Mouse (Mus musculus) adrenal gland, postnatal 25 days (tissue): ENCODE measurements around the gene Cul3. TPM values are rescaled to one million over a fixed set of nuclear protein-coding genes. Genes with fewer than 3 reads are reported as not detected.
A peak's percentile ranks its signal among the peaks of the same experiment; 100 is the strongest.

Experiments
- DNase-seq: peaks from one replicate; pipeline ENCODE4 v3.0.0; 2021; ENCODE audit warnings: mixed read lengths
- total RNA-seq: library from RNA; stranded (reverse); gene quantifications from 2 replicates; pipeline ENCODE4 v1.2.3, GENCODE M21; 2021

The Cul3 gene
- total RNA-seq, 1 experiment from 2014 or later = 135 TPM

DNA sequence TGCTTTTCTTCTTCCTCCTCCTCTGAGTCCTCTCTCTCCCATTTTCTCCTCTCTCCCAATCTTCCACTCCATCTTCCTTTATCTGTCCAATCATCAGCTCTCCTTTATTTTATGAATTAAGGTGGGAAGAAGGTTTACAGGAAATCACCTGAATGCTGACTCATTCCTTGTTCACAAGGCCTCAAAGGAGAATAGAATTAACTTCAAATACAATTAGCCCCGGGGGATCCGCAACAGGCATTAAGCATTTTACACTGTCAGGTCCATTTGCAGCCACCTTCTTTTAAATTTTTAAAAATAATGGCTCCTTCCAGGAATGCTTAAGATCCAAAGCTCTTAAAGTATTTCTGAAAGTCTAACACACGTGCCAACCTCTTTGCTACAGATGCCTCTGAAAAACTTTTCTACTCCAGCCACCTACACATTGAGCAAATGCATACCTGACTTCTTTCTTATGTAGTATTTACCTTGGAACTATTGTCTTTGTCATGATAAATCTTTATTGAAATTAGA, 24.7 kb downstream of the Cul3 start:
- no peak for DNase-seq

DNA sequence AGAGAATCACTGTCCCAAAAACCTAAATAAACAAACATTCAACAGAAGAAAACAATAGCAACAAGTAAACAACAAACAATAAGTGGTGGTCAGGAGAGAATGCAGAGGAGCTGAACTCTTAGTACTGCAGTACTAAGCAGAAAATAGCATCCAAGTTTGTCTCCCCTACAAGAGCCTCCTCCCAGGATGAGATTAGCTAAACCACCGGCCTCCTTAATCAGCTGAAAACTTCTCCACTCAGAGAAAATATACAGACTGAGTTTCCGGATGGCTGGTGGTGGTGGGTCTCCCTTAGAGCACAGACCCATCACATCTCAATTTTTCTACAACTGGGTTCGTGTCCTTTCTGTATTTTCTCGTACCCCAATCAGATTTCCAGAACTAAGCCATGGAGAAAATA, 47.0 kb downstream of the Cul3 start:
- no peak for DNase-seq

DNA sequence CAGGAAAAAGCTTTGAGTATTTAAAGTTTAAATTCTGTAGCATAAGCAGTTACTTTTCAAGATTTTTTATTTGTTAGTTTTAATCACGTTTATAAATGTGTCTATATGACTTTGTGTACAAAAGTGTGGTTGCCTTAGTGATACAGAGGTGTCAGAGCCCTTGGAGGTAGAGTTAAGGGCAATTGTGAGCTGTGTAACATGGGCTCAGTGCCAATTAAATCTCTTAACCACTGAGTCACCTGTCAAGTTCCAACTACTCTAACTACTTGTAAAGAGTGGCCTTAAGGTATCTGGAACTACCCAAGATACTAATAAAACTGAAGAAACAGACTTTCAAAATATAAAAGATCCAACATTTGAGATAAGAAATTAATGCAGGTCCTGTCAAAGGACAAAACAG, 61.5 kb downstream of the Cul3 start:
- no peak for DNase-seq

DNA sequence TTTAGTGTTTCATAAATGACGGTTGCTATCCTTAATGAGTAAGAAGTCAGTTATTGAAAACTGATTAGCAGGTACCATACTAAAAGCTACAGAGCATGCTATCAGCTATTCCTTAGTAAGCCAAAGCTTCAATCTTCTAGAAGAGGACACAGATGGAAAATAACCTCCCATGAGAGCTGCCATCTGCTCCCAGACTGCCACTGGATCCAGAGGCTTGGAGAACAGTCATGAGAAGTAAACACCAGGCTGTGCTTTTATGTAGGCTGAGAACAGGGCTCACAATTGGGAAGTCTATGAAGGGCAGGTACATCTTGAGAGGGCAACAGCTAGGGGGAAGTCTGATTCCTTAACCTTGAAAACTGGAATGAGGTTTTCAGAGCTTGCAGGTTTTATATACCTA, 79.8 kb downstream of the Cul3 start:
- no peak for DNase-seq

DNA sequence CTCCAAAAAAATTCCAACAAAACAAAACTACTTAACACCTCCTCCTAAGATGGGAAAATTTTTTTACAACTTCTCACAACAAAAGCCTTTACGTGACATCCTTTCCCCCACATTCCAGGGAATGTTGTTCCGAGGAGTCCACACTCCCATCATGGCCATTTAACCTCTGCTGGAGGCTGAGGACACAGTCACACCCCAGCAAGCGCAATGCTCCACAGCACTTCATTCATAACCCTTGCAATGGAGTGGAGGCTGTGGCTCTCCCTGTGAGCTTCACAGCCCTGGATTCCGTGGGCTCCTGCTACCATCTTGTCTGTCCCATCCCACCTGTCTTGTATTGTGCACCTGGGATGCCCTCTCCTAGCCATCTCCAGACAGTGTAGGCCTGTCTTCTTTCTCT, 81.6 kb downstream of the Cul3 start:
- DNase-seq = no peak

DNA sequence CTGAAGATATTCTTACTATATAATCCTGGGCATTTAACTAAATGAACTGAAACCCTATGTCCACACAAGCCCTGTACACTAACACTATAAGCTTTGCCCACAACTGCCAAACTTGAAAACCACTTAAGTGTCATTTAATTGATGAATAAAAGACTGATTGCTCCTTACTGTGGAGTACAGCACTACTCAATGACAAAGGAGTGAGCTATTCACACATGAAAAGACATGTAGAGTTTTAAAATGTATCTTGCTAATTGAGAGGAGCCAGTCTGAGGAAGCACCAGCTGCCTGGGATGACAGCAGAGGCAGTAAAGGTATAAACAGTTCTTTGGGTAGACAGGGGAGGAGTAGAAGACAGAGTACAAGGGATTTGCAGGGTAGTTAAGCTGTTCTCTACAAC, 87.0 kb downstream of the Cul3 start:
- DNase-seq = no peak

DNA sequence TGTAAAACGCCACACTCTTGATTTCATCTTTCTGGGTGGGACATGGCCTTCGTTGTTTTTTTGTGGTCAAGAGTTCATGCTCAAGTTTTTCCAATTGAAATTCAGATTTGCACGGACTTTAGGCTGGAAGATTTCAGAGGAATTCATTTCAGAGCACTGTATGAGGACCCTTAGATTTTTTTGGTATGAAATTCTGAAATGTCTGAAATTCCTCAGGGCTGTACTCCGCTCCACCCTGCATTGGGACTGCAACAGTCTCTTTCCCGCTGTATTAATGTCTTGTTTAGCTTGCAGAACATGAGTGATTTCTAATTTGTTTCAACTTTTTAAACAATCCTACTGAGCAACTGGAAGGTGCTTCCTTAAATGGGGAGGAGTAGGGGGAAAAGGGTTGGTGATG, 90.0 kb downstream of the Cul3 start:
- no peak for DNase-seq

DNA sequence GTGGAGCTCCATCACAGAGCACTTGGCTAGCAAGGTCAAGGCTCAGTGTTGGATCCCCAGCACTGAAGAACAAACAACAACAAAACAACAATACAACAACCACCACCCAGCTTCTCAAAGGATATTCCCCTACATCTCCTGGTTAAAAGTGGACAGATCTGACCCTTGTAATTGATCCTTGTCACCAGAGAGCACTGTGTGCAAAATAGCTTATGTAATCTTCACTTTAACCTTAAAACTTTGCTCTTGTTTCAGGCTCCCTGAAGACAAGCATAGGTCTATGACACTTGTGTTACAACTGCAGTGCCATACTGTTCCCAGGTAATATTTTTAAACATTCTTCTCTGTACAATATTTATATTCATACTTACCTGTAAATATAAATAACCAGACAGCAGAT, 93.1 kb downstream of the Cul3 start:
- no peak for DNase-seq

DNA sequence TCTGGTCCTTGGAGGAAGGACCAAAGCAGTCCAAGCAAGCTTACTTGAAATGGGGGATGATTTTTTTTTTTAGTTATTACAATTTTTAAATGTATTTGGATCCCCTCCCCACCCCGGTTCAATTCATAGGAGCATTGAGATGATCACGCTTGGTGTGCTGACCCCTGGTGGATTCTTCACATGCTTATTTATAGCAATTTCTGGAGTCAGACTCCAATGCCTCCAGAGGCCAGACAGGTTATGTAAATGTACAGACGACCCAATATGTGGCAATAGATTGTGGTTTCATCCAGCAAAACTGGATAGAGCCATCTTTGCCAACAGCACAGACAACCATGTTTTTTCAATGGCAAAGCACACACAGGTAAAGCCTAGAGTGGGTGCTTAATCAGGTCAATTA, 96.2 kb downstream of the Cul3 start:
- no peak for DNase-seq

DNA sequence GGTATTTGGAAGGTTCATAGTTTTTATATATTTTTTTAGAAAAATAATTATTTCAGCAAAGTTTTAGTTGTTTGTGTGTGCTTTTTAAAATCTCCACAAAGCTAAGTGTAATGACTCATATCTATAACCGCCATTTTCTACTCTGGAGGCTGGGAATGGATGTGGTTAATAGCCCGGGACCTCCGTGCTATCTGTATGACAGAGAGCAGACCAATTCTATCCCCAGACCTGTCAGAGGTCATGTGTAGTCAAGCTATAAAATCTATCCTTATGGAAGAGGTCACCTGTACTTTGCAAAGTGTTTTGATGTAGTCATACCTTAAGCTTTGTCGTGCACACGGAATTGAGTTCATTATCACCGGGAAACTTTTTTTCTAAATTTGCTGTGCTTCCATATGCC, 98.7 kb downstream of the Cul3 start:
- no peak for DNase-seq

DNA sequence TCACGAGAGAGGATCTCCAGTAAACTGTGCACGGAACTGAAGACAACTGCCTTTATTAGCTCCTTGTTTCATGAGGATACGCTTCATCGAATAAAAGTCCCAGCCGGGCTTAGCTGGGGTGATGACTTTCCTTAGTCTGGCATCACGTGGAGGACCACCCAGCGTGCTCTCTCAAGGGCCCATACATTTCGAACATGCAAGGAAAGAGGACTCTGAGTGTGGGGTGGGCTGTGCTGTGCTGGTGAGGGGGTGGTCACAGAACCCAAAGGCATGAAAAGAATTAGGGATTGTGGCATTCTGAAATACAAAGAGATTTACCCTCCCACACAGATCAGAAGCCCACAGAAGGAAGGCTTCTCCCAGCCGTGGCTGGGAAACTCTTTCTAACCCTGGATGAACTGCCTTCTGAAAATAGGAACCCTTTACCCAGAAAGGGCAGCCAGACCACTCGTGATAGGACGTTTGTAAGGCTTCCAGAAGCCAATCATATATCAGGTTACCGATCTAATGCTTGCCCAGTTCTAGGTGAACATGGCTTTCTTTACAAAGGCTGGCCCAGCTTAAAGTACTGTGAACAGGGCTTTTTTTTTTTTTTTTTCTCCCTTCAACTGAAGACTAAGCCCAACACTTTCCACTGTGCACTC, 100.1 kb downstream of the Cul3 start:
- DNase-seq = no peak

DNA sequence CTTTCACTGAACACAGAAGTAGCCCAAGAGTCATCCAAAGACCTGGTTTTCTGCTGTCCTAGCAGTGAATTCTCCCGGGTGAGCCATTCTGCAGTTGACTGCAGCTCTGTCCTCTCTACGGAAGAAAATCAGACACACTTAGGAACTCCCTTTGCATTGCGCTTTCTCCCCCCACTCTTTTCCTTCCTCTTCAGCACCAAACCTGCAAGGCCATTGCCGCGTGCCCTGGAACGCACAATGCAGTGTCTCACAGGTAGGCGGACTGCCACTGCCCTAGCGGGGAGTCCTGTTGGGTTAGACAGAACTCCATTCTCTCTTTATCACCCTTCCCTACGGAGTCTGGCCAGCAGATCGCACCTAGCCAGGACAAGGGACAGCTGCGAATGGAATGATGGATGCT, 100.8 kb downstream of the Cul3 start:
- no peak for DNase-seq

DNA sequence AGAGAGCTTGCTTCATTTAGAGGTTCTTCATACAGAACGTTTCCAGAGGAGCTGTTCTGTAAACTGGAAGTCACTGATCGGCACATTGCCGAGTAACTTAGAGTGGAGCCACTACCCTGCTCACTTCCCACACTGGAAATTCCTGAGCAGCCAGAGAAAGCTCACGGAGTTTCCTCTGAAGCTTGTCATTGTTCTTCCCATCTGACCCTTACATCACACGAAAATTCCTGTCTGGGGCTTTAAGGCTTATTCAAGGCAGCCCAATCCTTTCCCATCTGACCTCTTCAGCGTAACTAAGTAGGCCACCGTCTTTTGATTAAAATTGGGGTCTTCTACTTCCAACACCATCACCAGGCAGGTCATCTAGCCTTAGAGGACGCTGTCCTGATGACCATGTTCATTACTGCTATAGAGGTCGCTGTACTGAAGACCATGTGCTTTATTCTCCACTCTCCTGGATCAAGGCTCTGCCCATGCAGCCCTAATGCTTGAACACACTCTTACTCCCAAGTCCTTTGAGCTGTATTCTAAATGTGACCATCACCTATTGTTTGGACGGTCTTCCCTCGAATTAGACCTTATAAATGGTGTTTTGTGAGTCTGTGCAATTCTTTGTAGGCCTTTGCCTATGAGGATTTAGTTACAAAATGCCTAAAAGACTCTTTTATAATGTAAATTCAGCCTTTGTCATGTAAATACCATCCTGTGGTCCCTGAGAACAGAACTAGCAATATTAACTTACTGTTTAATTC, 103.2 kb downstream of the Cul3 start:
- DNase-seq = no peak

DNA sequence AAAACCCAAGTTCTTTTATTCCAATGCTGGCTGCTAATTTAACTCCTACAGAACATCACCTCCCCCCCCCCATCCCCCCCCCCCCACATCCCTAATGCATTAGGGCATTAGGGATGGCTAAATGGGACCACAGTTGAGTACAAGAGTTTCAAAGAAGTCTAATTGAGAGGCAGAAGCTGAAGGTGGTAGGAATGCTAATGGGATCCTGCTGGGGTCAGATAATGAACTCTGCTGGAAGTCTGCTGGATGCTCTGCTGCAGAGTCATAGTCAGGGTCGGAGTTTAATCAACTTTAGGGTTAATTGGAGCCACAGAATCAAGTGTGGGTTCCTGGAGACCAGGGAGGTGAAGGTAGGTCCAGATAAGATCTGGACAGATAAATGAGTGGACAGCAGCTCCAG, 104.2 kb downstream of the Cul3 start:
- DNase-seq = no peak

DNA sequence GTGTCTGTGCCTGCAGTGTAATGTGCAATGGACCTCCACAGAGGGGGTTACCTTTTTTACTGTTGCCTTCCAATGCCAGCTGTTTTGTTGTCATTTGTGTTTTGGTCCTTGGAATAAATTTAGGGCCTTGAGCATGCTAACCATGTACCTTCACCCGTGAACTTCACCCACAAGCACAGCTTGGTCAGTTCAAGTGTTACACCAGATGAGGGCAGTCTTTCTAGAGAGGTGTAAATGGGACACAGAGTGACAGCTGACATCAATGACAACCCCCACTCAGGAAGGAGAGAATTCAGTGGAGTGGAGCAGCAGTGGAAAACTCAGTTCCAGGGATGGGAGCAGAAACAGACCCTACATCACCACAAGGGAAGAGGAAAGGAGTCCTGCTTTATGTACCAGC, 109.7 kb downstream of the Cul3 start:
- no peak for DNase-seq

DNA sequence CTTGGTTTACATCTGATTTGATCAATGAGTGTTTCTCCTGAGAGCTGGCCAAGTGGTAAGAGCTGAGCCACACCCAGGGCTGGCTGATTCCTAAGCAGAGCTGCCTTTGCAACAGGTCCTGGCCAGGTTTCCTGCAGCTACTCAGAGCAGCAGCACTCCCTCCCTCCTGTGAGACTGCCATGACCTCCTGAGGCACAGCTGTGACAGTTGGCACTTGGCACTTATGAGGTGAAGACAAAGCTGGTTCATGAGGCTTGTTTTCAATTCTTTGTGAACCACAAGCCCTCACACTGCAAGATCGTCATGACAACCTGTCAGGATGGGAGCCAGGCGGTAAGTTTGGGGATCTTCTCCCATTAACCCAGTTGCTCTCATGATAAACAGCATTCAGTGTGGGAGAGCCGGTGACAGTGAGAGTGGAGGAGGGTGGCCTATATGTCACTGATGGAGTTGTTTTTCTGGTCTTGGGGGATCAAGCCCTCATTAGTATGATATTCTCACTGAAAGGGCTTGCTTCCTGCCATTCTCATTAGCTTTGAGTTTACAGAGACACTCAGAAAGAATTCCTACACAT, 115.4 kb downstream of the Cul3 start:
- DNase-seq = no peak

DNA sequence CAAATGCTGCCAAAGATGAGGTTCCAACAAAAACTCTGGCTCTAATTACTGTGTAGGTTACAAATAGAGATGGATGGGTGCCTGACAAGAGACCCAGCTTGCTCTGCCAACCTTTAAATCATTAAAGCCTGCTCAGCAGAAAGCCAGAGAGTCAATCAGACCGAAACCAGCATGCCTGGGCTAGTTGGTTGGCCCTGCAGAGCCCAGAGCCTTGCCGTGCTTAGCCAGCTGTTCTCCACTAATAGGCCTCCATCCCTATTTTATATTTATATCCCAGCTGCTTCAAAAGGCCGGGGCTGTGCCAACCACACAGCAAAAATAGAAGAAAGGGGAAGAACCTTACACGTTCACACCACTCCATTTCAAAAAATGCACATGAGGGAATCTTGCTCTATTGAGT, 119.1 kb downstream of the Cul3 start:
- no peak for DNase-seq

DNA sequence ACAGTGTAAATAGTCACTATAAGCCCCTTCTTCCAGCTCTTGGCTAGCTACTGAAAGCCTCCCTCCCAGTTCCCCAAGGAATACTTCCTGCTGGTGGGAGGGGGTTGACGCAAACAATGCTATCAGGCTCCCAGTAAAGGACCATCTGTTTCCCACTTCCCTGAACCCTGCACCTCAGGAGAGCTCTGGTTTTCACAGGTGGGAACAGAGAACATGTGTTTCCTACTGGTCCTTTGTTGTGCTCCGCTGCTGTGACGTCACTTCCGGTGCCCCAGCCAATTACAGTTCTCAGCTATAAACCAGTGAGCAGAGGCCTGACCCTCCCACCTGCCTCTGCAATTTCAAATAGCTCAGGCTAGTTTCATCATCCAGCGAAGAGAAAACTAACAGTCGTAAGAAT, 122.0 kb downstream of the Cul3 start, which contains the start of gene Fam124b:
Gene Fam124b, minus strand, starts transcription at position 206 of the 400 bp plus-strand sequence.
- DNase-seq = peak; percentile 23

Other genes with a start within 250 kb of the Cul3 start
- 0.09 TPM in 1 of 2 replicates, not detected in the other for gene Fam124b, start 122.0 kb downstream of the Cul3 start, total RNA-seq
- not detected in 2 replicates for gene Gm45261, start 121.0 kb upstream of the Cul3 start, total RNA-seq